Mouse (Mus musculus): ENCODE results near the gene Erp29. TPM values are rescaled to one million over a fixed set of nuclear protein-coding genes. Genes with fewer than 3 reads are reported as not detected.

Erp29 gene
- total and polyA plus RNA-seq, 3 experiments = 204 to 258 (median 252) TPM

- H3K79me2 ChIP-seq (replicated peaks; ENCODE audit: control insufficient read depth, extremely low read depth, insufficient read depth, poor library complexity, severe bottlenecking) = no peaks in the 10 kb centered on the region
- dilution Hi-C loops (cut with MboI; ENCODE audit: extremely low pct_ligation_motif_present, extremely low pct_unique_long_range_greater_than_20kb, low sequenced_read_pairs) = no loop called here
- no peak overlapping the region for H3K27ac ChIP-seq (ENCODE audit: insufficient read depth, low read depth)
- H3K9ac ChIP-seq (ENCODE audit: insufficient read depth, low read depth) = no peak overlapping the region
- H3K4me3 ChIP-seq (replicated peaks in 1 of 3; ENCODE audit: low read depth in 2 of 3, low read length in 2 of 3, poor library complexity in 1 of 3) = no peak overlapping the region
- H3K4me2 ChIP-seq (ENCODE audit: insufficient read depth, low read depth, poor library complexity, severe bottlenecking) = no peak overlapping the region
- peaks cover 0 to 2% of the 10 kb centered on the region in 2 experiments for H3K36me3 ChIP-seq (replicated peaks in 1 of 2; ENCODE audit: control insufficient read depth in 1 of 2, insufficient read depth in 1 of 2, low read length in 1 of 2)
- H3K4me1 ChIP-seq (ENCODE audit: control insufficient read depth in 1 of 2, insufficient read depth in 2 of 2) = peaks cover 5 to 8% of the 10 kb centered on the region in 2 experiments
- DNase-seq (ENCODE audit: extremely low read depth) = no peak
- H3K9me3 ChIP-seq (replicated peaks; ENCODE audit: low read length) = peaks cover 5% of the 10 kb centered on the region
- TF ChIP-seq BHLHE40 (IDR thresholded peaks at IDR 0.05; ENCODE audit: low read depth, low read length) (no peak), RCOR1 (conservative IDR thresholded peaks at IDR 0.05; ENCODE audit: low read depth, low read length) (no peak), MEF2A (IDR thresholded peaks at IDR 0.05; ENCODE audit: borderline replicate concordance, low read depth, low read length) (no peak), CHD1 (IDR thresholded peaks at IDR 0.05; ENCODE audit: low read depth, low read length) (no peak), MYC (IDR thresholded peaks at IDR 0.05; ENCODE audit: low read depth, low read length) (no peak), EP300 (IDR thresholded peaks at IDR 0.05; ENCODE audit: low read length) (no peak), SMC3 (IDR thresholded peaks at IDR 0.05; ENCODE audit: low read depth, low read length) (no peak), USF1 (IDR thresholded peaks at IDR 0.05; ENCODE audit: low read depth, low read length) (no peak), UBTF (IDR thresholded peaks at IDR 0.05; ENCODE audit: low read depth, low read length) (no peak), GABPA (IDR thresholded peaks at IDR 0.05; ENCODE audit: insufficient replicate concordance, low read depth, low read length) (no peak), POLR2AphosphoS2 (IDR thresholded peaks at IDR 0.05; ENCODE audit: low read depth, low read length) (no peak), TBP (conservative IDR thresholded peaks at IDR 0.05; ENCODE audit: low read depth, low read length) (no peak), JUN (IDR thresholded peaks at IDR 0.05; ENCODE audit: insufficient read depth, low read depth, low read length) (no peak), ELF1 (IDR thresholded peaks at IDR 0.05; ENCODE audit: low read depth, low read length) (no peak), ZC3H11A (IDR thresholded peaks at IDR 0.05; ENCODE audit: low read depth, low read length) (no peak)
- no peaks in the 10 kb centered on the region for H3K27me3 ChIP-seq (replicated peaks)
- in situ Hi-C loops (cut with MboI; ENCODE audit: low pct_ligation_motif_present, low pct_unique_long_range_greater_than_20kb, low sequenced_read_pairs) = no loop called here
Measured at GRCm38 (mm10) chr5:121462171-121462502, 9.8 kb upstream of the Erp29 start.

GRCm38 (mm10) chr5:121461339-121462170 lies 9.2 kb upstream of the Erp29 start:
- DNase-seq (ENCODE audit: extremely low read depth) = no peak
- Histone ChIP-seq H3K4me2 (ENCODE audit: insufficient read depth, low read depth, poor library complexity, severe bottlenecking) (no peak overlapping the region), H3K4me3 (replicated peaks in 1 of 3; ENCODE audit: low read depth in 2 of 3, low read length in 2 of 3, poor library complexity in 1 of 3) (no peak overlapping the region), H3K27ac (ENCODE audit: insufficient read depth, low read depth) (no peak overlapping the region; the same call in 1 of the 2 replicates), H3K4me1 (ENCODE audit: control insufficient read depth in 1 of 2, insufficient read depth in 2 of 2) (peaks cover 5 to 10% of the 10 kb centered on the region in 2 experiments), H3K27me3 (replicated peaks) (no peaks in the 10 kb centered on the region), H3K36me3 (replicated peaks in 1 of 2; ENCODE audit: control insufficient read depth in 1 of 2, insufficient read depth in 1 of 2, low read length in 1 of 2) (peaks cover 0 to 2% of the 10 kb centered on the region in 2 experiments), H3K9me3 (replicated peaks; ENCODE audit: low read length) (peaks cover 5% of the 10 kb centered on the region), H3K79me2 (replicated peaks; ENCODE audit: control insufficient read depth, extremely low read depth, insufficient read depth, poor library complexity, severe bottlenecking) (no peaks in the 10 kb centered on the region), H3K9ac (ENCODE audit: insufficient read depth, low read depth) (no peak overlapping the region)
- in situ Hi-C loops (cut with MboI; ENCODE audit: low pct_ligation_motif_present, low pct_unique_long_range_greater_than_20kb, low sequenced_read_pairs) (no loop called here), dilution Hi-C loops (cut with MboI; ENCODE audit: extremely low pct_ligation_motif_present, extremely low pct_unique_long_range_greater_than_20kb, low sequenced_read_pairs) (no loop called here)
- TF ChIP-seq POLR2A (IDR thresholded peaks at IDR 0.05; ENCODE audit: low read depth, low read length) (no peak), CHD2 (IDR thresholded peaks at IDR 0.05; ENCODE audit: low read length) (no peak), SMC3 (IDR thresholded peaks at IDR 0.05; ENCODE audit: low read depth, low read length) (no peak), MXI1 (IDR thresholded peaks at IDR 0.05; ENCODE audit: low read depth, low read length) (no peak)
